Mouse (Mus musculus) cortical plate, adult 2 months (tissue): ENCODE data around the gene Dync1h1.

Experiments used
- CTCF ChIP-seq: fragments of 200-500 bp; IDR thresholded peaks from 2 replicates; pipeline ENCODE4 v1.5.1; 2011; ENCODE audit warnings: mild to moderate bottlenecking, control low read depth, low read length; ENCODE audit not compliant: insufficient read depth; ENCODE audit errors: extremely low read depth
- POLR2A ChIP-seq: fragments of 200-500 bp; IDR thresholded peaks from 2 replicates; pipeline ENCODE4 v1.6.1; 2011; ENCODE audit warnings: mild to moderate bottlenecking, low read length, control low read depth; ENCODE audit not compliant: insufficient read depth; ENCODE audit errors: extremely low read depth

DNA sequence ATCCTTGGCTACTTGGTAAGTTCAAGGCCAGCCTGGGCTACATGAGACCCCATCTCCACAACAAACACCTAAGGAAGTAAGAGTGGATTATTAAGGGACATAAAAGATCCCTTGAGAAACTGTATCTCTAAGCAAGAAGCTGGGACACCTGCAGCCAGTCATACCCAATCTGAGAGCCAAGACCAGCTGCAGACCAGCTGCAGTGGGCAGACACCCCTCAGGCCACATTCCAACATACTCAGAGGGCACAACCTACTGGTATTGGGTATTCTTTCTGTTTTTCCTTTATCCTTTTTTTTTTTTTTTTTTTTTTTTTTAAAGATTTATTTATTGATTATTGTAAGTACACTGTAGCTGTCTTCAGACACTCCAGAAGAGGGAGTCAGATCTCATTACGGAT lies 82.3 kb downstream of the Dync1h1 start:
- TF ChIP-seq POLR2A (no peak), CTCF (no peak)
